27 mouse cellular contexts compared by ENCODE assay signal in the genomic region with DNA sequence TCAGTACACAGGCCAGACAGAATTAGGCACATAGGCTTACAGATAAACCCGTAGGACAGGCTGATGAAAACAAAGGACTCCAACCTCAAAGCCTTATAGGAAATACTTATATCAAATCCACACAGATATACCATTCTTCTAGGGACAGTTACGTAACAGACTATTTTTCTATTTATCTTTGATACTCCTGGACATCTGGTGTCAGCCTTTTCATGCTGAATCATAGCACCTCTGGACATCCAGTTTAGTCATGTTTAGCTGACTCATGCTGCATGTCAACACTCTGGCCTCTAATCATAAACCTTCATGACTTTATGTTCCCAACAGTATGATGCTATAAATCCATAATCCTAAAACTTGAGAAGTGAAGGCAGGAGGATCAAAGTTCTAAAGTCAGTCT. TPM values are rescaled to one million over a fixed set of nuclear protein-coding genes. Genes with fewer than 3 reads are reported as not detected.
DNase-seq lines count a peak whose midpoint lies in the region; TF ChIP-seq lines count a peak whose summit lies in the region.
"Had no signal": no experiment of that assay in that cellular context is flagged by ENCODE, and none has a peak within 500 bp of the region (broad histone marks: within the 10 kb centered on the region; RNA-seq: fewer than 3 reads in every experiment).

No protein-coding gene starts in this region.

- TF ChIP-seq CTCF in C2C12 (IDR thresholded peaks at IDR 0.05; ENCODE audit: control insufficient read depth, insufficient read depth, insufficient read length): no peak

- no peaks in the 10 kb centered on the region for H3K79me3 ChIP-seq in C2C12 (ENCODE audit: low read depth)

- no peak overlapping the region for H3ac ChIP-seq in C2C12 (ENCODE audit: control insufficient read depth, insufficient read length, low read depth)

- DNase-seq in 3134 (ENCODE audit: extremely low read depth, insufficient read length, low spot score): peak; percentile 18
- DNase-seq in 3T3-L1 (ENCODE audit: low read depth, low spot score): peak; percentile 70
- peak; percentile 19 for DNase-seq in NIH3T3 (ENCODE audit: low read depth)
- DNase-seq in left cerebral cortex, adult 8-10 months (ENCODE audit: low spot score in 2 of 2): no peak
- DNase-seq in thymus, postnatal 36 days: no peak
- DNase-seq in urinary bladder, postnatal 10 days (ENCODE audit: low spot score): no peak
- DNase-seq in frontal cortex, postnatal 36 days (ENCODE audit: low spot score in 2 of 2): no peak
- DNase-seq: adrenal gland, adult 2 months; adrenal gland, postnatal 10 days; adrenal gland, postnatal 25 days; B cell, adult 2 months; cerebellum, adult 11 months; cerebellum, adult 18-20 months; cerebellum, adult 8-10 months; cerebellum, adult 9-11 months; cerebellum, postnatal 14 days; cerebellum, postnatal 36 days; embryo, embryonic 11 days; forebrain, postnatal 0 days had no signal

- no peaks in the 10 kb centered on the region for H3K36me3 ChIP-seq in C2C12 (ENCODE audit: control insufficient read depth, insufficient read depth)
- H3K36me3 ChIP-seq: embryonic facial prominence, embryonic 13.5 days; embryonic facial prominence, embryonic 15.5 days; forebrain, embryonic 10.5 days; forebrain, embryonic 12.5 days; forebrain, embryonic 15.5 days; G1E had no signal

- no peaks in the 10 kb centered on the region for H3K27me3 ChIP-seq in C2C12 (ENCODE audit: control insufficient read depth, insufficient read depth, insufficient read length)
- H3K27me3 ChIP-seq: embryonic facial prominence, embryonic 13.5 days; embryonic facial prominence, embryonic 15.5 days; forebrain, embryonic 12.5 days; forebrain, embryonic 15.5 days had no signal

- no peak overlapping the region for H3K4me3 ChIP-seq in C2C12 (ENCODE audit: insufficient read depth, poor library complexity, severe bottlenecking)
- H3K4me3 ChIP-seq: embryonic facial prominence, embryonic 13.5 days; embryonic facial prominence, embryonic 15.5 days; erythroblast, embryonic 14.5 days; forebrain, embryonic 10.5 days; forebrain, embryonic 12.5 days; forebrain, embryonic 15.5 days had no signal

- H3K79me2 ChIP-seq in C2C12 (ENCODE audit: control insufficient read depth, insufficient read depth): no peaks in the 10 kb centered on the region

TF ChIP-seq in C2C12, 6 proteins besides CTCF, POLR2A, EP300 and RAD21:
- TF ChIP-seq MYOG (IDR thresholded peaks at IDR 0.05; ENCODE audit: control insufficient read depth, extremely low read depth, insufficient read length) (no peak), USF1 (IDR thresholded peaks at IDR 0.05; ENCODE audit: low read depth) (no peak), FOSL1 (IDR thresholded peaks at IDR 0.05; ENCODE audit: insufficient read depth, low read length, poor library complexity, severe bottlenecking) (peak; percentile 95), MAX (IDR thresholded peaks at IDR 0.05) (peak; percentile 31), MYOD1 (IDR thresholded peaks at IDR 0.05; ENCODE audit: control insufficient read depth, insufficient read length, low read depth) (peak; percentile 65), CEBPB (IDR thresholded peaks at IDR 0.05; ENCODE audit: low read depth) (peak; percentile 77)
TF ChIP-seq in C2C12: peak in this region for 4.

RNA-seq across cellular contexts. Expression of a gene that starts 29.1 kb away (rescaled TPM):
- polyA plus RNA-seq in C2C12 (2012; fragmentation: generic; extraction: Trizol): 0.15 TPM
- total RNA-seq in left cerebral cortex, adult 8-10 months (2022): 10 to 100 TPM; 47.5 to 53.8 (median 50.6) TPM
- polyA plus RNA-seq: erythroblast, embryonic 14.5 days; G1E had no signal

Comparison
In these comparisons a context has a peak if more than half of its experiments do, and no peak if none do; other contexts are left out.
1. DNase-seq: peak in 3134 (single experiment), 3T3-L1 (single experiment) and NIH3T3 (single experiment); none in left cerebral cortex, adult 8-10 months (0 of 2), thymus, postnatal 36 days (0 of 2), urinary bladder, postnatal 10 days (single experiment) and frontal cortex, postnatal 36 days (0 of 2).